Mouse (Mus musculus) granulocyte monocyte progenitor cell, adult 5-6 weeks (primary cell): ENCODE data around the gene Defb28. TPM values are rescaled to one million over a fixed set of nuclear protein-coding genes. Genes with fewer than 3 reads are reported as not detected.
A peak's percentile ranks its signal among the peaks of the same experiment; 100 is the strongest.

Experiments used
- ATAC-seq: replicated peaks from 2 replicates; pipeline ENCODE4 v1.8.0; 2016; ENCODE audit warnings: mild to moderate bottlenecking, moderate TSS enrichment, inconsistent platforms; ENCODE audit not compliant: poor library complexity, severe bottlenecking
- total RNA-seq, 2 experiments: library from RNA; stranded (forward) in 1 of 2; stranded (reverse) in 1 of 2; fragments of 200-712, 200-1000 nt in 1 of 2; fragments of >200 nt in 1 of 2; fragmentation: Nextera tagmentation in 1 of 2; gene quantifications; 2 replicates each; pipeline ENCODE4 v1.2.3; 2014 to 2017

Gene Defb28
- total RNA-seq, 2 experiments from 2014 or later, result not detected

- peak; percentile 76 for ATAC-seq
Observed at GRCm38 (mm10) chr2:152553774-152554423, 35.8 kb downstream of the Defb28 start.

GRCm38 (mm10) chr2:152556655-152557054, 38.6 kb downstream of the Defb28 start:
- ATAC-seq, result no peak; the same call in 1 of the 2 replicates

GRCm38 (mm10) chr2:152569038-152569437, 51.0 kb downstream of the Defb28 start, which contains the start of gene Gm17416:
Gm17416 (plus strand) TSS chr2:152569338.
- no peak for ATAC-seq

- ATAC-seq, result no peak
Observed at GRCm38 (mm10) chr2:152569881-152570280, 51.8 kb downstream of the Defb28 start.

GRCm38 (mm10) chr2:152570313-152570712, 52.3 kb downstream of the Defb28 start:
- ATAC-seq, result no peak

Other genes starting within 250 kb of the Defb28 start
- gene Tbc1d20, start 224.4 kb upstream of the Defb28 start, total RNA-seq (2014; fragmentation: Nextera tagmentation), result 26.4 and 28.7 TPM in 2 replicates
- 18.6 and 18.8 TPM in 2 replicates for gene Tbc1d20, start 224.4 kb upstream of the Defb28 start, total RNA-seq (2017)
- 109 and 119 TPM in 2 replicates for gene Rbck1, start 185.6 kb upstream of the Defb28 start, total RNA-seq (2014; fragmentation: Nextera tagmentation)
- 64.2 and 64.5 TPM in 2 replicates for gene Rbck1, start 185.6 kb upstream of the Defb28 start, total RNA-seq (2017)
- not detected in 2 replicates for gene Trib3, start 174.2 kb upstream of the Defb28 start, total RNA-seq (2014; fragmentation: Nextera tagmentation)
- not detected in 2 replicates for gene Trib3, start 174.2 kb upstream of the Defb28 start, total RNA-seq (2017)
- gene Nrsn2, start 141.6 kb upstream of the Defb28 start, total RNA-seq (2014; fragmentation: Nextera tagmentation), result not detected in 2 replicates
- gene Nrsn2, start 141.6 kb upstream of the Defb28 start, total RNA-seq (2017), result not detected in 2 replicates
- gene Sox12, start 120.2 kb upstream of the Defb28 start, total RNA-seq (2014; fragmentation: Nextera tagmentation), result 8.6 and 10.5 TPM in 2 replicates
- gene Sox12, start 120.2 kb upstream of the Defb28 start, total RNA-seq (2017), result 1.5 and 2.4 TPM in 2 replicates
- gene Zcchc3, start 103.2 kb upstream of the Defb28 start, total RNA-seq (2014; fragmentation: Nextera tagmentation), result 3.7 and 9.4 TPM in 2 replicates
- gene Zcchc3, start 103.2 kb upstream of the Defb28 start, total RNA-seq (2017), result 4.8 and 4.9 TPM in 2 replicates
- 0.75 TPM in 1 of 2 replicates, not detected in the other for gene 6820408C15Rik, start 102.7 kb upstream of the Defb28 start, total RNA-seq (2014; fragmentation: Nextera tagmentation)
- gene 6820408C15Rik, start 102.7 kb upstream of the Defb28 start, total RNA-seq (2017), result not detected in 2 replicates
- gene Defb23, start 53.6 kb upstream of the Defb28 start, total RNA-seq (2014; fragmentation: Nextera tagmentation), result not detected in 2 replicates
- not detected in 2 replicates for gene Defb23, start 53.6 kb upstream of the Defb28 start, total RNA-seq (2017)
- not detected in 2 replicates for gene Defb20, start 41.2 kb upstream of the Defb28 start, total RNA-seq (2014; fragmentation: Nextera tagmentation)
- not detected in 2 replicates for gene Defb20, start 41.2 kb upstream of the Defb28 start, total RNA-seq (2017)
- not detected in 2 replicates for gene Defb22, start 28.1 kb upstream of the Defb28 start, total RNA-seq (2014; fragmentation: Nextera tagmentation)
- not detected in 2 replicates for gene Defb22, start 28.1 kb upstream of the Defb28 start, total RNA-seq (2017)
- gene Defb26, start 6.6 kb upstream of the Defb28 start, total RNA-seq (2014; fragmentation: Nextera tagmentation), result not detected in 2 replicates
- gene Defb26, start 6.6 kb upstream of the Defb28 start, total RNA-seq (2017), result not detected in 2 replicates
- not detected in 2 replicates for gene Defb29, start 21.8 kb downstream of the Defb28 start, total RNA-seq (2014; fragmentation: Nextera tagmentation)
- not detected in 2 replicates for gene Defb29, start 21.8 kb downstream of the Defb28 start, total RNA-seq (2017)
- gene Gm17416, start 51.1 kb downstream of the Defb28 start, total RNA-seq (2014; fragmentation: Nextera tagmentation), result not detected in 2 replicates
- gene Gm17416, start 51.1 kb downstream of the Defb28 start, total RNA-seq (2017), result not detected in 2 replicates
- not detected in 2 replicates for gene Defb21, start 54.5 kb downstream of the Defb28 start, total RNA-seq (2014; fragmentation: Nextera tagmentation)
- not detected in 2 replicates for gene Defb21, start 54.5 kb downstream of the Defb28 start, total RNA-seq (2017)
- gene Defb19, start 62.1 kb downstream of the Defb28 start, total RNA-seq (2014; fragmentation: Nextera tagmentation), result not detected in 2 replicates
- not detected in 2 replicates for gene Defb19, start 62.1 kb downstream of the Defb28 start, total RNA-seq (2017)
- gene Defb45, start 81.1 kb downstream of the Defb28 start, total RNA-seq (2014; fragmentation: Nextera tagmentation), result not detected in 2 replicates
- gene Defb45, start 81.1 kb downstream of the Defb28 start, total RNA-seq (2017), result not detected in 2 replicates
- gene Defb36, start 86.1 kb downstream of the Defb28 start, total RNA-seq (2014; fragmentation: Nextera tagmentation), result not detected in 2 replicates
- not detected in 2 replicates for gene Defb36, start 86.1 kb downstream of the Defb28 start, total RNA-seq (2017)
- not detected in 2 replicates for gene Defb25, start 104.8 kb downstream of the Defb28 start, total RNA-seq (2014; fragmentation: Nextera tagmentation)
- gene Defb25, start 104.8 kb downstream of the Defb28 start, total RNA-seq (2017), result not detected in 2 replicates
- 0.45 TPM in 1 of 2 replicates, not detected in the other for gene Rem1, start 108.7 kb downstream of the Defb28 start, total RNA-seq (2014; fragmentation: Nextera tagmentation)
- not detected in 2 replicates for gene Rem1, start 108.7 kb downstream of the Defb28 start, total RNA-seq (2017)
- gene H13, start 151.2 kb downstream of the Defb28 start, total RNA-seq (2014; fragmentation: Nextera tagmentation), result 180 and 213 TPM in 2 replicates
- gene H13, start 151.2 kb downstream of the Defb28 start, total RNA-seq (2017), result 150 and 235 TPM in 2 replicates
- gene Mcts2, start 168.8 kb downstream of the Defb28 start, total RNA-seq (2014; fragmentation: Nextera tagmentation), result 11.7 and 14.5 TPM in 2 replicates
- 5.7 and 10.9 TPM in 2 replicates for gene Mcts2, start 168.8 kb downstream of the Defb28 start, total RNA-seq (2017)
- gene Id1, start 218.0 kb downstream of the Defb28 start, total RNA-seq (2014; fragmentation: Nextera tagmentation), result 5.5 and 7.6 TPM in 2 replicates
- gene Id1, start 218.0 kb downstream of the Defb28 start, total RNA-seq (2017), result 5.0 and 6.6 TPM in 2 replicates
- gene Cox4i2, start 235.9 kb downstream of the Defb28 start, total RNA-seq (2014; fragmentation: Nextera tagmentation), result 6.8 and 13.0 TPM in 2 replicates
- gene Cox4i2, start 235.9 kb downstream of the Defb28 start, total RNA-seq (2017), result 6.0 TPM in 1 of 2 replicates, not detected in the other